Mouse (Mus musculus) heart, embryonic 16.5 days (tissue): Measurements from ENCODE around the gene Cfd. TPM values are rescaled to one million over a fixed set of nuclear protein-coding genes. Genes with fewer than 3 reads are reported as not detected.
A peak's percentile ranks its signal among the peaks of the same experiment; 100 is the strongest.

Experiments
- ATAC-seq: fragments of 200-750 bp; cut with Nextera tagmentation; replicated peaks from 2 replicates; pipeline ENCODE4 v1.8.0; 2017; ENCODE audit warnings: moderate number of reproducible peaks; ENCODE audit not compliant: insufficient read depth, low FRiP score; ENCODE audit errors: extremely low read depth
- H3K27ac ChIP-seq: fragments of 300-500 bp; sonication (generic); 2 replicates; pipeline ENCODE4 v1.5.1; 2014; ENCODE audit warnings: mild to moderate bottlenecking, low read length, control low read depth, moderate library complexity
- H3K27me3 ChIP-seq: fragments of 300-500 bp; sonication (generic); 2 replicates; pipeline ENCODE4 v1.6.1; 2014; ENCODE audit warnings: low read length, mixed read lengths; ENCODE audit not compliant: control insufficient read depth, insufficient read depth
- H3K36me3 ChIP-seq: fragments of 300-500 bp; sonication (generic); 2 replicates; pipeline ENCODE4 v1.6.1; 2014; ENCODE audit not compliant: control insufficient read depth, insufficient read depth
- H3K4me1 ChIP-seq: fragments of 300-500 bp; sonication (generic); 2 replicates; pipeline ENCODE4 v1.6.1; 2014; ENCODE audit warnings: low read length, mixed read lengths; ENCODE audit not compliant: control insufficient read depth, insufficient read depth
- H3K4me2 ChIP-seq: fragments of 300-500 bp; sonication (generic); 2 replicates; pipeline ENCODE4 v1.6.1; 2014; ENCODE audit warnings: low read depth, mild to moderate bottlenecking, control low read depth, low read length
- H3K4me3 ChIP-seq: fragments of 300-500 bp; sonication (generic); 2 replicates; pipeline ENCODE4 v1.5.1; 2014; ENCODE audit warnings: mild to moderate bottlenecking, control low read depth, low read length
- H3K9ac ChIP-seq: fragments of 300-500 bp; sonication (generic); 2 replicates; pipeline ENCODE4 v1.6.1; 2014; ENCODE audit warnings: low read length, control low read depth
- H3K9me3 ChIP-seq: fragments of 300-500 bp; sonication (generic); replicated peaks from 2 replicates; pipeline ENCODE4 v1.6.1; 2016; ENCODE audit warnings: low read length; ENCODE audit not compliant: control insufficient read depth
- WGBS: fragments of 180-500 bp; shearing (Covaris S2); extraction: QIAGEN DNeasy Blood & Tissue Kit; methylation state at CpG from one replicate; pipeline ENCODE4 v1.1.7; 2014; 5-methylcytosine and 5-hydroxymethylcytosine counted together
- polyA plus RNA-seq: library from polyadenylated mRNA; unstranded; fragments of >200 nt; fragmentation: Nextera tagmentation; extraction: Ambion mirVana; gene quantifications from 2 replicates; pipeline ENCODE4 v1.2.1, GENCODE M21; 2015

The Cfd gene
- polyA plus RNA-seq, 1 experiment from 2014 or later: not detected

- Histone ChIP-seq H3K27me3 (peaks cover 57% of the 10 kb centered on the region), H3K4me3 (peak overlapping the region; percentile 16; the same call in 1 of the 2 replicates), H3K9me3 (no peaks in the 10 kb centered on the region), H3K9ac (no peak overlapping the region), H3K4me2 (peak overlapping the region; percentile 28; the same call in 1 of the 2 replicates), H3K4me1 (peaks cover 43% of the 10 kb centered on the region), H3K27ac (no peak overlapping the region), H3K36me3 (no peaks in the 10 kb centered on the region)
- no peak for ATAC-seq
- 5% methylated on average over 21 of the region's 21 CpGs for WGBS
These were observed 28.7 kb downstream of the Cfd start for GRCm38 (mm10) chr10:79919251-79919849.

DNA sequence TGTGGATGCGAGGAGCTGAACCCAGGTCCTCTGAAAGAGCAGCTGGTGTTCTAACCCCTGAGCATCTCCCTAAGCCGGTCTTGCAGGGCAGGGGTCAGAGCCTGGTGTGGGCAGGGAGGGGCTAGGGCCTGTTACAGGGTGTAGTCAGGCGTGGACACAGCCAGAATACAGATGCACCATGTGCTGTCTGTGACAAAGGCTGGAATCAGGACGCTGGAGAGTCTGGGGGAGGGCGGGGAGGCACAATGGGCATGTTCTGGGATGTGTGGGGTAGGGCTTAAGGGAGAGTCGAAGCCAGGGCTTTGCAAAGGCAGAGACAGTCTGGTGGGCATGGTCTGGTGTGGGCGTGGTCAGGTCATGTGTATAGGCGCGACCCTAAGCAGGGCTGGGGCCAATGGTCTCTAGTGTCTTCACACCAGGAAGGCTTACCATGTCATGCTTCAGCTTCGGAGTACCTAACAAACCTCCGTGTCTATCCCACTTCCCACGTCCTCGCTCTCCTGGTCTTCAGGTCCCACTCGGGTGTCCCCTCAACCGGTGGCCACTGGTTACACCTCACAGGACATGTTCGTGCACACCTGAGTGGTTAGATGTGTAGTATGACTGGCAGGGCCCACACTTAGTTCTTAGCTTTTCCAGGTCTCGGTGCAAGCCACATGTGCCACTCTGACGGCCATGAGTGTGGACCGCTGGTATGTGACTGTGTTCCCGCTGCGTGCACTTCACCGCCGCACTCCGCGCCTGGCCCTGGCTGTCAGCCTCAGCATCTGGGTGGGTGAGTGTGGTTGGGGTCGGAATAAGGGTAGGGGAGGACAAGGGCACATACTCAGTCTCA, 29.6 kb downstream of the Cfd start:
- Histone ChIP-seq H3K27me3 (peaks cover 57% of the 10 kb centered on the region), H3K4me2 (no peak overlapping the region), H3K27ac (no peak overlapping the region), H3K36me3 (no peaks in the 10 kb centered on the region), H3K4me3 (no peak overlapping the region), H3K9ac (no peak overlapping the region), H3K9me3 (no peaks in the 10 kb centered on the region), H3K4me1 (peaks cover 34% of the 10 kb centered on the region)
- no peak for ATAC-seq
- 28% methylated on average over 26 of the region's 26 CpGs for WGBS

- H3K4me3 ChIP-seq: peak within 1 kb of the TSS; percentile 42
- peaks cover 32% of the 10 kb centered on the region for H3K4me1 ChIP-seq
- no peaks in the 10 kb centered on the region for H3K36me3 ChIP-seq
- H3K4me2 ChIP-seq: peak within 1 kb of the TSS; percentile 65
- no peaks in the 10 kb centered on the region for H3K9me3 ChIP-seq
- ATAC-seq: no peak
- peak within 1 kb of the TSS; percentile 67 for H3K9ac ChIP-seq
- H3K27me3 ChIP-seq: peaks cover 57% of the 10 kb centered on the region
- H3K27ac ChIP-seq: no peak within 1 kb of the TSS
- 6% methylated on average over 41 of the region's 41 CpGs for WGBS
These were observed 30.4 kb downstream of the Cfd start, which contains the start of gene R3hdm4 for GRCm38 (mm10) chr10:79920958-79921535. Gene R3hdm4, minus strand, starts transcription at chr10:79921208.

GRCm38 (mm10) chr10:79921572-79921971, 30.9 kb downstream of the Cfd start:
- H3K4me1 ChIP-seq: peaks cover 35% of the 10 kb centered on the region
- H3K27me3 ChIP-seq: peaks cover 57% of the 10 kb centered on the region
- no peak overlapping the region for H3K27ac ChIP-seq
- no peaks in the 10 kb centered on the region for H3K9me3 ChIP-seq
- peak overlapping the region; percentile 67 for H3K9ac ChIP-seq
- H3K4me3 ChIP-seq: peak overlapping the region; percentile 42
- WGBS: 2% methylated on average over 34 of the region's 34 CpGs
- H3K4me2 ChIP-seq: peak overlapping the region; percentile 65
- no peaks in the 10 kb centered on the region for H3K36me3 ChIP-seq
- no peak for ATAC-seq

- 12% methylated on average over 29 of the region's 29 CpGs for WGBS
- no peak for ATAC-seq
- H3K36me3 ChIP-seq: no peaks in the 10 kb centered on the region
- H3K27ac ChIP-seq: no peak overlapping the region
- H3K9ac ChIP-seq: no peak overlapping the region
- H3K4me1 ChIP-seq: peaks cover 27% of the 10 kb centered on the region
- H3K9me3 ChIP-seq: no peaks in the 10 kb centered on the region
- peak overlapping the region; percentile 94 for H3K4me2 ChIP-seq
- no peak overlapping the region for H3K4me3 ChIP-seq
- H3K27me3 ChIP-seq: peaks cover 29% of the 10 kb centered on the region
These were observed 34.5 kb downstream of the Cfd start for GRCm38 (mm10) chr10:79924998-79925784.

DNA sequence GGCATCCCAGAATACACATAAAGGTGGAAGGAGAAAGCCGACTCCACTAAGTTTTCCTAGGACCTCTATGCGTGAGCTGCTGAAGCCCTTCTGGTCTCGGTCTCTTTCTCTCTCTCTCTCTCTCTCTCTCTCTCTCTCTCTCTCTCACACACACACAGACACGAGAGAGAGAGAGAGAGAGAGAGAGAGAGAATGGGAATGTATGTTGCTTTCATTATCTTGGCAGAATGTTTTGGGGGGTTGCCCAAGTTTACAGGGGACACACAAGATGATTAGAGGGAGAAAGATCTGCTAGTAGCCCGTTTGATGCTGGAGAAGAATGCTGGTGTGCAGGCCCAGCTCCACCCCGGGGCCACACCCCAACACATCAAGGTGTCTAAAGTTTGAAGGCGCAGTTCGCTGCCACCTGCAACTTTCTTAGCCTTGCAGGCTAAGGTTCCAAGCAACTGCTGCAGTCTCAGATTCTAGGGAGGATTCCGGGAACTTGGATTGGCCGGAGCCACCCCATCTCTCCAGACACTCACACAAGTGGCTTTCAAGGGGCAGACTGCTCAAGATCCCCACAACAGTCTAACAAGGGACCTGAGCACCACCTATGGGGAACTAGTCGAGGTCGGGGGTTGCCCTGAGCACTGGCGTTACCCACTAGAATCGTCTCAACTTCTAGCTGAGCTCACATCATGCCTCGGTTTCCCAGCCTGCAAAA, 35.3 kb downstream of the Cfd start:
- peak overlapping the region; percentile 79 for H3K9ac ChIP-seq
- WGBS: 7% methylated on average over 14 of the region's 15 CpGs
- H3K27me3 ChIP-seq: peaks cover 22% of the 10 kb centered on the region
- ATAC-seq: no peak
- H3K36me3 ChIP-seq: no peaks in the 10 kb centered on the region
- peaks cover 24% of the 10 kb centered on the region for H3K4me1 ChIP-seq
- peak overlapping the region; percentile 94 for H3K4me2 ChIP-seq
- no peaks in the 10 kb centered on the region for H3K9me3 ChIP-seq
- peak overlapping the region; percentile 61 for H3K27ac ChIP-seq
- peak overlapping the region; percentile 93 for H3K4me3 ChIP-seq

DNA sequence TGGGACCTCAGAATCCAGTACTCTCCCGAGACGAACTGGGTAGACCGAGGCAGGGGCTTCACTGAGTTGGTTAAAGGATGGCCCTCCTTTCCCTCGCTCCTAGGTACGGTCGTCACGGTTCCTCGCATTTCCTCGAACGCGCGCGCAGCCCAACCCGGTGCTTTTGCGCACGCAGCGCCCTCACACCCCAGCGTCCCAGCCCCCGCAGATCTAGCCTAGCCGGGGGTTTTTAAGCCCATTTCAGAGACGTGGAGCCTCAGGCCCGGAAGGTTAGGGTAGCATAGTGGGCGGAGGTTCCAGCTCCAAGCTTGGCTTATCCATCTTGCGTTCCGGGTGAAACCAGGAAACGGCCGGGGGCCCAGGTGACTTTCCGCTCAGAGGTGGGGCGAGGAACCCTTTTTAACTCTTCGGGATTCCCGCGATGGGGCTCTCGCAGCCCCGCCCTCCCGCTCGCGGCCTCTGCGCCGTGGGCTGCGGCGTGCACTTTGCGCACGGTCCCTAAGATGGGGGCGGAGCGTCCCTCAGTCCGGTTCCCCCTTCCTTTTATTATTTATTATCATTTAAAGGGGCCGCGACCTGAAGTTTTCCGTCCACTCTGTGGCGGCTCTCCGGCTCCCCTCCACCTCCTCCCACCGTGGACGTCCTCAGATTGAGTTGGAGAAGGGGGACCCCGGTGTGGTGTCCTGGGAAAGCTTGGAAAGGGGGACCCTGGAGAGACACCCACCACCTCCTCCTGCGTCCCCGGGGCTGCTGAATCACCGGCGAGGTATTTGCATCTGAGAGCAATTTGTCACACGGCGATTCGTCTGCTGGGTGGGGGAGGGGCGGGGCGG, 36.1 kb downstream of the Cfd start, which contains the start of gene Arid3a:
TSS of gene Arid3a (plus strand) at position 553 of the 833 bp plus-strand sequence.
- peak within 1 kb of the TSS; percentile 95 for H3K9ac ChIP-seq
- H3K4me3 ChIP-seq: peak within 1 kb of the TSS; percentile 93
- WGBS: under 1% methylated on average over 63 of the region's 63 CpGs

More for the DNA sequence above, 36.1 kb downstream of the Cfd start, which contains the start of gene Arid3a:
- peak; percentile 73 for ATAC-seq
- H3K27ac ChIP-seq: peak within 1 kb of the TSS; percentile 93
- peaks cover 16% of the 10 kb centered on the region for H3K4me1 ChIP-seq
- H3K27me3 ChIP-seq: peaks cover 14% of the 10 kb centered on the region
- no peaks in the 10 kb centered on the region for H3K9me3 ChIP-seq
- H3K36me3 ChIP-seq: no peaks in the 10 kb centered on the region
- H3K4me2 ChIP-seq: peak within 1 kb of the TSS; percentile 94
